Mouse (Mus musculus) neural tube, embryonic 13.5 days (tissue): ENCODE data around the gene Eipr1. TPM values are rescaled to one million over a fixed set of nuclear protein-coding genes. Genes with fewer than 3 reads are reported as not detected.

Experiments used
- ATAC-seq: fragments of 200-750 bp; cut with Nextera tagmentation; 2 replicates; pipeline ENCODE4 v1.8.0; 2017; ENCODE audit warnings: low read depth, mild to moderate bottlenecking, moderate TSS enrichment, moderate library complexity
- H3K27ac ChIP-seq: fragments of 300-500 bp; sonication (generic); replicated peaks from 2 replicates; pipeline ENCODE4 v1.5.1; 2015; ENCODE audit warnings: moderate library complexity, mild to moderate bottlenecking, inconsistent platforms
- H3K27me3 ChIP-seq: fragments of 300-500 bp; sonication (generic); 2 replicates; pipeline ENCODE4 v1.6.1; 2015; ENCODE audit warnings: mild to moderate bottlenecking, inconsistent platforms
- H3K36me3 ChIP-seq: fragments of 300-500 bp; sonication (generic); 2 replicates; pipeline ENCODE4 v1.6.1; 2015; ENCODE audit warnings: mild to moderate bottlenecking, inconsistent platforms
- H3K4me1 ChIP-seq: fragments of 300-500 bp; sonication (generic); replicated peaks from 2 replicates; pipeline ENCODE4 v1.6.1; 2015; ENCODE audit warnings: inconsistent platforms
- H3K4me2 ChIP-seq: fragments of 300-500 bp; sonication (generic); 2 replicates; pipeline ENCODE4 v1.6.1; 2015; ENCODE audit warnings: inconsistent platforms, mild to moderate bottlenecking, moderate library complexity
- H3K4me3 ChIP-seq: fragments of 300-500 bp; sonication (generic); 2 replicates; pipeline ENCODE4 v1.5.1; 2015; ENCODE audit warnings: mild to moderate bottlenecking, inconsistent platforms
- H3K9ac ChIP-seq: fragments of 300-500 bp; sonication (generic); 2 replicates; pipeline ENCODE4 v1.6.1; 2015; ENCODE audit warnings: moderate library complexity, mild to moderate bottlenecking, inconsistent platforms
- H3K9me3 ChIP-seq: fragments of 300-500 bp; sonication (generic); 2 replicates; pipeline ENCODE4 v1.6.1; 2016; ENCODE audit warnings: inconsistent platforms
- WGBS: fragments of 180-500 bp; shearing (Covaris S2); methylation state at CpG from one replicate; pipeline ENCODE4 v1.1.7; 2015; 5-methylcytosine and 5-hydroxymethylcytosine counted together
- polyA plus RNA-seq: library from polyadenylated mRNA; unstranded; fragments of >200 nt; fragmentation: Nextera tagmentation; extraction: Ambion mirVana; gene quantifications from 2 replicates; pipeline ENCODE4 v1.2.1, GENCODE M21; 2015

Gene Eipr1
- polyA plus RNA-seq, 1 experiment from 2014 or later: 69.6 TPM

GRCm38 (mm10) chr12:28863260-28863659 is 111.7 kb downstream of the Eipr1 start:
- no peak overlapping the region for H3K4me3 ChIP-seq
- H3K27me3 ChIP-seq: no peaks in the 10 kb centered on the region
- peak overlapping the region; percentile 88 for H3K27ac ChIP-seq
- H3K4me2 ChIP-seq: no peak overlapping the region
- peaks cover 77% of the 10 kb centered on the region for H3K4me1 ChIP-seq
- 0 out of 2 replicates have a peak overlapping the region, but pooled peaks have one; percentile 8 for H3K9ac ChIP-seq
- ATAC-seq: no peak
- peaks cover 9% of the 10 kb centered on the region; the same call in 1 of the 2 replicates for H3K36me3 ChIP-seq
- WGBS: 55% methylated on average over 12 of the region's 12 CpGs
- H3K9me3 ChIP-seq: no peaks in the 10 kb centered on the region

GRCm38 (mm10) chr12:28866121-28866520 is 114.5 kb downstream of the Eipr1 start:
- ATAC-seq: no peak
- peaks cover 25% of the 10 kb centered on the region for H3K36me3 ChIP-seq
- no peak overlapping the region for H3K4me2 ChIP-seq
- H3K9me3 ChIP-seq: no peaks in the 10 kb centered on the region
- WGBS: 60% methylated on average over 1 of the region's 1 CpGs
- peak overlapping the region; percentile 52 for H3K9ac ChIP-seq
- H3K4me1 ChIP-seq: peaks cover 57% of the 10 kb centered on the region
- no peaks in the 10 kb centered on the region for H3K27me3 ChIP-seq
- H3K4me3 ChIP-seq: no peak overlapping the region
- peak overlapping the region; percentile 85 for H3K27ac ChIP-seq

DNA sequence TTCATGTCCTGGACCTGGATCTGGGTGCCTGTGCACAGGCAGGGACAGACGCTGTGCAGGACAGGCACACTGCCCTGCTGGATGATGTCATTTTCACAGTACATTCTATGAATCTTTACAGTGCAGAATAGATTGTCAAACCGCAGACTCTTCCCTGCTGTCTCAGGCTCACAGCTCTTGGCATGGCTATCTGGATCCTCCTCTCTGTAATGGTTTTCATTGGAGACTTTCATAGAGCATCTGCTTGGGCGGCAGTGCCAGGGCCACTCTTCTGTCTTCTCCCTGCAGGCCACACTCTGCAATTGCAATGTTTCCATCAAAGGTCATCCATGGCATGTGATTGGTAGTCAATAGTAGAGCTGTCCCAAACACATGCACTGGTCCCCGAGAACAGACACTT is 117.2 kb downstream of the Eipr1 start:
- WGBS: 94% methylated on average over 4 of the region's 4 CpGs
- Histone ChIP-seq H3K9me3 (no peaks in the 10 kb centered on the region), H3K4me3 (no peak overlapping the region), H3K27ac (no peak overlapping the region), H3K4me1 (peaks cover 48% of the 10 kb centered on the region), H3K4me2 (no peak overlapping the region), H3K27me3 (no peaks in the 10 kb centered on the region), H3K9ac (no peak overlapping the region), H3K36me3 (peaks cover 25% of the 10 kb centered on the region)
- no peak for ATAC-seq

DNA sequence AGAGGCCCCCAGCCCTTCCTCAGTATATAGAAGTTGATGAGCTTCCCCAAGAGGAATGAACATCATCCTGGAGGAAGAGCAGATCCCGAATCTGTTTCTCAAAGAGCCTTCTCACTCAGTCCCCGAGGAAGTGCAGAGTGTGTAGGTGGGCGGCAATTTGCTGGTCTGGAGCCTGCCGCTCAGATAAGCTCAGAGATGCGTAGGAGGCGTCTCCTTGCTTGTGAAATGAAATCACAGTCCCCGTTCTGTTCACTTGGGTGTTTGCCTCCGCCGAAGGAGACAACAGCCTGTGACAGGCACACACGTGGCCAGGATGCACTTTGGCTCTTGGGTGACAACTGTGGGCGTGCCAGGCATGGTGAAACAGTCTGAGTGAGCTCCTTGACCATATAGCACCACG is 120.7 kb downstream of the Eipr1 start:
- whole genome bisulfite sequencing: 83% methylated on average over 12 of the region's 12 CpGs
- H3K27ac ChIP-seq: peak overlapping the region; percentile 76
- no peak for ATAC-seq

GRCm38 (mm10) chr12:28874781-28875251 is 123.2 kb downstream of the Eipr1 start:
- Histone ChIP-seq H3K9ac (no peak overlapping the region), H3K4me3 (no peak overlapping the region), H3K4me2 (no peak overlapping the region), H3K27me3 (no peaks in the 10 kb centered on the region), H3K36me3 (peaks cover 8% of the 10 kb centered on the region), H3K27ac (peak overlapping the region; percentile 91), H3K4me1 (peaks cover 60% of the 10 kb centered on the region), H3K9me3 (no peaks in the 10 kb centered on the region)
- ATAC-seq: peak; percentile 55
- 20% methylated on average over 8 of the region's 8 CpGs for WGBS

More for the DNA sequence above, 120.7 kb downstream of the Eipr1 start:
- H3K4me2 ChIP-seq: no peak overlapping the region
- peaks cover 25% of the 10 kb centered on the region for H3K36me3 ChIP-seq
- no peak overlapping the region for H3K9ac ChIP-seq
- no peak overlapping the region for H3K4me3 ChIP-seq
- peaks cover 42% of the 10 kb centered on the region for H3K4me1 ChIP-seq
- H3K27me3 ChIP-seq: no peaks in the 10 kb centered on the region
- H3K9me3 ChIP-seq: no peaks in the 10 kb centered on the region

DNA sequence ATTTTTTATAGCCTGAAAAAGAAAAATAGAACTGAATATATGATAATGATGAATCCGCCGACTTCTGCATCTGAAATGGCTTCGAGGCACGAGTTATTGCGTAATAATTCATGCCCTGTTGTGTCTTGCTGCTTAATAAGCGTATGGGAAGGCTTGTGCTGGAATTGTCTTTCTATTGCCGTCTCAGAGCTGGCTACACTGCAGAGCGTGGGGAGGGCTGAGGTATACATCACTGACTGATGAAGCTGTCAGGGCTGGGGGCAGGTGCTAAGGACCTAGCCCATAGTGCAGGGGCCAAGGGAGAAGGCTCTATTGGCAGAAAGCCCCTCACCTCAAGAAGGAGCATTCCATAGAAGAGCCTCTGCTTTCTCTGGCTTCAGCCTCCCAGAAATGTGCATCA is 123.9 kb downstream of the Eipr1 start:
- no peaks in the 10 kb centered on the region for H3K27me3 ChIP-seq
- no peak overlapping the region for H3K4me3 ChIP-seq
- H3K4me2 ChIP-seq: no peak overlapping the region
- peak; percentile 54 for ATAC-seq
- peak overlapping the region; percentile 41; the same call in 1 of the 2 replicates for H3K9ac ChIP-seq
- WGBS: 25% methylated on average over 8 of the region's 8 CpGs
- H3K36me3 ChIP-seq: peaks cover 2% of the 10 kb centered on the region; the same call in 1 of the 2 replicates
- peaks cover 67% of the 10 kb centered on the region for H3K4me1 ChIP-seq
- no peaks in the 10 kb centered on the region for H3K9me3 ChIP-seq
- peak overlapping the region; percentile 91 for H3K27ac ChIP-seq

DNA sequence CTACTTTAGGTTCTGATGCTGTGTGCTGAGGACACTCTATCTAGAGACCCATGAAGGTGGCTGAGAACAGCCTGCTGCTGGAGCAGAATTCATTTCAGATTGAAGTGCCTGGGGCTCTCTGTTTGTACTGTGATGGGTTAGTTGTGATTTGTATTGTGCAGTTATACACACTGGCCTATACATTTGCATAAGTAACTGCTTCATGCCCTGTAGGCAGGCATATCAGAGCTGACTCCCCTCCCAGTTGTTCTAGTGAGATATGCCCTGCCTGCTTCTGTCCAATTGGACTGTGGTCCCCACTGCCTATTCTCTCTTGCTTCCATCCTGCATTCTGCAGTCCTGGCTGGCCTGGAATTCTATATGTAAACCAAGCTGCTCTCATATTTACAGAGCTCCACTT is 128.9 kb downstream of the Eipr1 start:
- H3K27ac ChIP-seq: peak overlapping the region; percentile 84
- 0 out of 2 replicates have a peak, but pooled peaks cover 3% of the 10 kb centered on the region for H3K36me3 ChIP-seq
- peaks cover 49% of the 10 kb centered on the region for H3K4me1 ChIP-seq
- no peak overlapping the region for H3K4me3 ChIP-seq
- no peak overlapping the region for H3K4me2 ChIP-seq
- peak; percentile 13; the same call in 1 of the 2 replicates for ATAC-seq
- no peaks in the 10 kb centered on the region for H3K27me3 ChIP-seq
- no peaks in the 10 kb centered on the region for H3K9me3 ChIP-seq
- H3K9ac ChIP-seq: no peak overlapping the region

DNA sequence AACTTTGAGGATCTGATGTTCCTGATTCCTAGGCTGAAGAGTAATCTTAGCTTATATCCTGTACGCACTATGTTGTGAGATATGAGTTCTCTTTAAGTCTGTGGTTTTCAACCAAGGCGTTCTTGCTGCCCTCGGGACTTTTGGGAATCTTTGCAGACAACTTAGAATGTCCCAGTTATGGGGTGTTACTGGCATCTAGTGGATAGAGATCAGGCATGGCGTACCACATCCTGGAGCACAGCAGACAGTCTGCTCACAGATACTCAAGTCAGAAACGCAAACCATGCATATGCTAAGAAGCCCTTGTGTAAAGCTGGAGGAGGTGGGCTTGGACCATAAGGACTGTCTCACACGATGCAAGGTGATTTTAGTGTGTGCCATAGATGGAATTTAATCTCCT is 136.1 kb downstream of the Eipr1 start:
- Histone ChIP-seq H3K36me3 (0 out of 2 replicates have a peak, but pooled peaks cover 2% of the 10 kb centered on the region), H3K4me3 (no peak overlapping the region), H3K4me2 (no peak overlapping the region), H3K9ac (no peak overlapping the region), H3K27ac (no peak overlapping the region), H3K27me3 (no peaks in the 10 kb centered on the region), H3K4me1 (peaks cover 19% of the 10 kb centered on the region), H3K9me3 (no peaks in the 10 kb centered on the region)
- WGBS: 91% methylated on average over 6 of the region's 6 CpGs
- ATAC-seq: no peak

DNA sequence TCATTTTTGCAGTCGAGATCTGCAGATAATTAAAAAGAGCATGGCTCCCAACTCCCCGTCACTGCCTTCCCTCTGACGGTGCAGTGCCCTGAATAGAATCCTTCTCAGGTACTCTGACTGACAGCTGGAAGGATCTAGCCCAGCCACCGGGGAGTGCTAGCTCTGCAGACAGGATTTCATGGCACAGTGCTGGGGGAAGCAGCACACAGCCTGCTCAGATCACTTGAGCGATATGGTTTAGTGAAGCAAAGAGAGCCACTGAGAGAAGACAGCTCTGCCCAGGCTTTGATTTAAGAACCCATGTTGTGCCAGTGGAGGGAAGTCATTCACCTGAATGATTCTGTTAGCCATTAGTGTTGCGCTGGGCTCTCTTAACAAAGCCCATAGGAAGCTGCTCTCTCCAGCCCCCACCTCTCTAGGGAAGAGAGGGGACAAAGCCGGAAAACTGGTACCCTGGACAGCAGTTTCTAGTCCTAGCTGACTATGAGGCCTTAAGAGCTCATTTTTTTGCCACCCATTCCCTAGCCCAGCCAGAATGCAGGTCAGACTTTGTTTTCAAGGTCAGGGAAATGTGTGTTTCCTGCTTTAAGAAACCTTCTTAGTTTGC is 137.6 kb downstream of the Eipr1 start:
- H3K4me1 ChIP-seq: peaks cover 19% of the 10 kb centered on the region
- peak overlapping the region; percentile 84 for H3K27ac ChIP-seq
- peak; percentile 75 for ATAC-seq
- no peaks in the 10 kb centered on the region for H3K9me3 ChIP-seq
- no peak overlapping the region for H3K4me2 ChIP-seq
- no peak overlapping the region for H3K4me3 ChIP-seq
- H3K27me3 ChIP-seq: no peaks in the 10 kb centered on the region
- H3K9ac ChIP-seq: 0 out of 2 replicates have a peak overlapping the region, but pooled peaks have one; percentile 14
- 27% methylated on average over 7 of the region's 7 CpGs for WGBS
- no peaks in the 10 kb centered on the region for H3K36me3 ChIP-seq

DNA sequence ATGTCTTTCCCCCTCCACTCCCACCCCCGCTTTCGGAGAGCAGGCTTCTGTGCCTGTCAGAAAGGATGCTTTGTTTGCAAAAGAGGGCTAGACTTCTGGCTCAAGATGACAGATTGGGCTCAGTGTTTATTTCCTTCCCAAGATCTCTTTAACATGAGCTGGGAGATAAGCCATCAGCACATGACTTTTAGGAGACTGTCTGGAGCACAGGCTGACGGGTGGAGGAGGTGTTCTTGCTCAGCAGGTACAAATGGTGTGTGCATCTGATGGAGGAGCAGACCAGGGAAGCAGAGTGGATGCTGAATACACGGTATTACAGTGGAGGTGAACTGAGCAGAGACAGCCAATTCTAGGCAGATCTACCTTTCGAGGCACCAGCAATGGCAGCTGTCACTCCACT is 139.9 kb downstream of the Eipr1 start:
- Histone ChIP-seq H3K27me3 (no peaks in the 10 kb centered on the region), H3K4me1 (peaks cover 20% of the 10 kb centered on the region), H3K4me3 (no peak overlapping the region), H3K9me3 (no peaks in the 10 kb centered on the region), H3K36me3 (no peaks in the 10 kb centered on the region), H3K27ac (no peak overlapping the region; the same call in 1 of the 2 replicates), H3K9ac (no peak overlapping the region), H3K4me2 (no peak overlapping the region)
- no peak for ATAC-seq
- 59% methylated on average over 5 of the region's 5 CpGs for WGBS

- H3K9ac ChIP-seq: no peak overlapping the region
- no peak overlapping the region for H3K4me3 ChIP-seq
- H3K36me3 ChIP-seq: 0 out of 2 replicates have a peak, but pooled peaks cover 3% of the 10 kb centered on the region
- 88% methylated on average over 3 of the region's 3 CpGs for WGBS
- no peak overlapping the region for H3K4me2 ChIP-seq
- H3K9me3 ChIP-seq: no peaks in the 10 kb centered on the region
- no peaks in the 10 kb centered on the region for H3K27me3 ChIP-seq
- H3K27ac ChIP-seq: no peak overlapping the region
- peaks cover 7% of the 10 kb centered on the region for H3K4me1 ChIP-seq
- no peak for ATAC-seq
Measured at GRCm38 (mm10) chr12:28896577-28896976, 145.0 kb downstream of the Eipr1 start.

GRCm38 (mm10) chr12:28898307-28898706 is 146.7 kb downstream of the Eipr1 start:
- Histone ChIP-seq H3K36me3 (0 out of 2 replicates have a peak, but pooled peaks cover 3% of the 10 kb centered on the region), H3K4me1 (peaks cover 12% of the 10 kb centered on the region), H3K4me3 (no peak overlapping the region), H3K4me2 (no peak overlapping the region), H3K27me3 (no peaks in the 10 kb centered on the region), H3K27ac (peak overlapping the region; percentile 23; the same call in 1 of the 2 replicates), H3K9ac (no peak overlapping the region), H3K9me3 (no peaks in the 10 kb centered on the region)
- whole genome bisulfite sequencing: 93% methylated on average over 6 of the region's 6 CpGs
- no peak for ATAC-seq
